Mouse (Mus musculus): ENCODE data around the gene Mmgt2. TPM values are rescaled to one million over a fixed set of nuclear protein-coding genes. Genes with fewer than 3 reads are reported as not detected.
A peak's percentile ranks its signal among the peaks of the same experiment; 100 is the strongest.

Mmgt2 gene
- polyA plus RNA-seq, 1 experiment from 2014 or later, result 27.4 TPM

GRCm38 (mm10) chr11:62615456-62615855 is 33.0 kb upstream of the Mmgt2 start:
- ATAC-seq (no peak), DNase-seq (ENCODE audit: low spot score) (no peak)
- Histone ChIP-seq H3K4me1 (ENCODE audit: control insufficient read depth, insufficient read depth, low read length) (peaks cover 17% of the 10 kb centered on the region), H3K27ac (ENCODE audit: low read depth, low read length) (peak overlapping the region; percentile 1; the same call in 1 of the 2 replicates), H3K36me3 (ENCODE audit: control insufficient read depth, insufficient read depth, low read length) (peaks cover 9% of the 10 kb centered on the region; the same call in 1 of the 2 replicates), H3K27me3 (replicated peaks; ENCODE audit: control insufficient read depth, insufficient read depth, low read length) (no peaks in the 10 kb centered on the region), H3K4me2 (ENCODE audit: low read length) (no peak overlapping the region), H3K9me3 (replicated peaks; ENCODE audit: control insufficient read depth, low read length) (no peaks in the 10 kb centered on the region), H3K4me3 (ENCODE audit: low read depth, low read length) (no peak overlapping the region), H3K9ac (ENCODE audit: low read length) (no peak overlapping the region)
- WGBS, result 82% methylated on average over 4 of the region's 4 CpGs

- Histone ChIP-seq H3K27ac (ENCODE audit: low read depth, low read length) (no peak overlapping the region), H3K4me2 (ENCODE audit: low read length) (no peak overlapping the region), H3K9ac (ENCODE audit: low read length) (no peak overlapping the region), H3K4me1 (ENCODE audit: control insufficient read depth, insufficient read depth, low read length) (0 out of 2 replicates have a peak, but pooled peaks cover 7% of the 10 kb centered on the region), H3K9me3 (replicated peaks; ENCODE audit: control insufficient read depth, low read length) (no peaks in the 10 kb centered on the region), H3K4me3 (ENCODE audit: low read depth, low read length) (no peak overlapping the region), H3K27me3 (replicated peaks; ENCODE audit: control insufficient read depth, insufficient read depth, low read length) (no peaks in the 10 kb centered on the region), H3K36me3 (ENCODE audit: control insufficient read depth, insufficient read depth, low read length) (peaks cover 9% of the 10 kb centered on the region; the same call in 1 of the 2 replicates)
- WGBS, result 94% methylated on average over 8 of the region's 8 CpGs
- no peak for ATAC-seq
- no peak for DNase-seq (ENCODE audit: low spot score)
Measured at GRCm38 (mm10) chr11:62621079-62621478, 27.4 kb upstream of the Mmgt2 start.

- no peak for ATAC-seq
- 82% methylated on average over 4 of the region's 4 CpGs for WGBS
- no peak overlapping the region for H3K4me2 ChIP-seq (ENCODE audit: low read length)
Measured at GRCm38 (mm10) chr11:62621586-62622283, 26.7 kb upstream of the Mmgt2 start.

GRCm38 (mm10) chr11:62622850-62623249 is 25.6 kb upstream of the Mmgt2 start:
- DNase-seq (ENCODE audit: low spot score) (no peak), ATAC-seq (no peak)
- H3K27ac ChIP-seq (ENCODE audit: low read depth, low read length), result no peak overlapping the region
- H3K27me3 ChIP-seq (replicated peaks; ENCODE audit: control insufficient read depth, insufficient read depth, low read length), result no peaks in the 10 kb centered on the region
- H3K4me2 ChIP-seq (ENCODE audit: low read length), result no peak overlapping the region
- no peak overlapping the region for H3K4me3 ChIP-seq (ENCODE audit: low read depth, low read length)
- H3K9ac ChIP-seq (ENCODE audit: low read length), result no peak overlapping the region
- H3K4me1 ChIP-seq (ENCODE audit: control insufficient read depth, insufficient read depth, low read length), result 0 out of 2 replicates have a peak, but pooled peaks cover 7% of the 10 kb centered on the region
- WGBS, result 71% methylated on average over 4 of the region's 4 CpGs
- H3K36me3 ChIP-seq (ENCODE audit: control insufficient read depth, insufficient read depth, low read length), result peaks cover 9% of the 10 kb centered on the region; the same call in 1 of the 2 replicates
- no peaks in the 10 kb centered on the region for H3K9me3 ChIP-seq (replicated peaks; ENCODE audit: control insufficient read depth, low read length)

More at GRCm38 (mm10) chr11:62621586-62622283, 26.7 kb upstream of the Mmgt2 start:
- no peak for DNase-seq (ENCODE audit: low spot score)
- no peaks in the 10 kb centered on the region for H3K27me3 ChIP-seq (replicated peaks; ENCODE audit: control insufficient read depth, insufficient read depth, low read length)
- 0 out of 2 replicates have a peak, but pooled peaks cover 7% of the 10 kb centered on the region for H3K4me1 ChIP-seq (ENCODE audit: control insufficient read depth, insufficient read depth, low read length)
- H3K9ac ChIP-seq (ENCODE audit: low read length), result no peak overlapping the region
- H3K27ac ChIP-seq (ENCODE audit: low read depth, low read length), result no peak overlapping the region
- no peak overlapping the region for H3K4me3 ChIP-seq (ENCODE audit: low read depth, low read length)
- peaks cover 9% of the 10 kb centered on the region; the same call in 1 of the 2 replicates for H3K36me3 ChIP-seq (ENCODE audit: control insufficient read depth, insufficient read depth, low read length)
- no peaks in the 10 kb centered on the region for H3K9me3 ChIP-seq (replicated peaks; ENCODE audit: control insufficient read depth, low read length)

GRCm38 (mm10) chr11:62624341-62625291 is 23.8 kb upstream of the Mmgt2 start:
- Histone ChIP-seq H3K27ac (ENCODE audit: low read depth, low read length) (peak overlapping the region; percentile 80), H3K9ac (ENCODE audit: low read length) (no peak overlapping the region), H3K27me3 (replicated peaks; ENCODE audit: control insufficient read depth, insufficient read depth, low read length) (no peaks in the 10 kb centered on the region), H3K4me2 (ENCODE audit: low read length) (no peak overlapping the region), H3K36me3 (ENCODE audit: control insufficient read depth, insufficient read depth, low read length) (no peaks in the 10 kb centered on the region), H3K4me3 (ENCODE audit: low read depth, low read length) (no peak overlapping the region), H3K4me1 (ENCODE audit: control insufficient read depth, insufficient read depth, low read length) (peaks cover 20% of the 10 kb centered on the region), H3K9me3 (replicated peaks; ENCODE audit: control insufficient read depth, low read length) (no peaks in the 10 kb centered on the region)
- DNase-seq (ENCODE audit: low spot score) (peak; percentile 71), ATAC-seq (peak; percentile 84)
- WGBS, result 61% methylated on average over 10 of the region's 10 CpGs

- DNase-seq (ENCODE audit: low spot score) (no peak), ATAC-seq (0 out of 2 replicates have a peak, but pooled peaks have one; percentile 1)
- Histone ChIP-seq H3K27me3 (replicated peaks; ENCODE audit: control insufficient read depth, insufficient read depth, low read length) (no peaks in the 10 kb centered on the region), H3K9ac (ENCODE audit: low read length) (peak overlapping the region; percentile 49; the same call in 1 of the 2 replicates), H3K36me3 (ENCODE audit: control insufficient read depth, insufficient read depth, low read length) (no peaks in the 10 kb centered on the region), H3K27ac (ENCODE audit: low read depth, low read length) (peak overlapping the region; percentile 78), H3K4me1 (ENCODE audit: control insufficient read depth, insufficient read depth, low read length) (peaks cover 31% of the 10 kb centered on the region), H3K4me3 (ENCODE audit: low read depth, low read length) (no peak overlapping the region), H3K4me2 (ENCODE audit: low read length) (peak overlapping the region; percentile 44), H3K9me3 (replicated peaks; ENCODE audit: control insufficient read depth, low read length) (no peaks in the 10 kb centered on the region)
- 2% methylated on average over 9 of the region's 9 CpGs for WGBS
Measured at GRCm38 (mm10) chr11:62629352-62630224, 18.9 kb upstream of the Mmgt2 start.

- Histone ChIP-seq H3K36me3 (ENCODE audit: control insufficient read depth, insufficient read depth, low read length) (no peaks in the 10 kb centered on the region), H3K4me3 (ENCODE audit: low read depth, low read length) (peak overlapping the region; percentile 3; the same call in 1 of the 2 replicates), H3K27me3 (replicated peaks; ENCODE audit: control insufficient read depth, insufficient read depth, low read length) (no peaks in the 10 kb centered on the region), H3K4me2 (ENCODE audit: low read length) (peak overlapping the region; percentile 44), H3K27ac (ENCODE audit: low read depth, low read length) (peak overlapping the region; percentile 78), H3K9me3 (replicated peaks; ENCODE audit: control insufficient read depth, low read length) (no peaks in the 10 kb centered on the region), H3K9ac (ENCODE audit: low read length) (peak overlapping the region; percentile 49; the same call in 1 of the 2 replicates), H3K4me1 (ENCODE audit: control insufficient read depth, insufficient read depth, low read length) (peaks cover 26% of the 10 kb centered on the region)
- WGBS, result under 1% methylated on average over 11 of the region's 11 CpGs
- peak; percentile 72 for ATAC-seq
- DNase-seq (ENCODE audit: low spot score), result peak; percentile 61
Measured at GRCm38 (mm10) chr11:62630225-62630821, 18.1 kb upstream of the Mmgt2 start.

GRCm38 (mm10) chr11:62631138-62631537 is 17.3 kb upstream of the Mmgt2 start:
- no peak overlapping the region for H3K4me3 ChIP-seq (ENCODE audit: low read depth, low read length)
- no peak overlapping the region for H3K4me2 ChIP-seq (ENCODE audit: low read length)
- ATAC-seq (no peak), DNase-seq (ENCODE audit: low spot score) (no peak)
- peaks cover 26% of the 10 kb centered on the region for H3K4me1 ChIP-seq (ENCODE audit: control insufficient read depth, insufficient read depth, low read length)
- no peaks in the 10 kb centered on the region for H3K36me3 ChIP-seq (ENCODE audit: control insufficient read depth, insufficient read depth, low read length)
- 26% methylated on average over 4 of the region's 4 CpGs for WGBS
- no peak overlapping the region for H3K27ac ChIP-seq (ENCODE audit: low read depth, low read length)
- no peaks in the 10 kb centered on the region for H3K9me3 ChIP-seq (replicated peaks; ENCODE audit: control insufficient read depth, low read length)
- no peak overlapping the region for H3K9ac ChIP-seq (ENCODE audit: low read length)
- H3K27me3 ChIP-seq (replicated peaks; ENCODE audit: control insufficient read depth, insufficient read depth, low read length), result no peaks in the 10 kb centered on the region
